Mouse (Mus musculus) intestine, embryonic 15.5 days (tissue): ENCODE measurements around the gene Olfr1351. TPM values are rescaled to one million over a fixed set of nuclear protein-coding genes. Genes with fewer than 3 reads are reported as not detected.
"Not testable (repeated sequence)": the region's sequence is repeated elsewhere in the genome, so short reads cannot be mapped to it uniquely, and the experiment has no call there.

ENCODE experiments used
- ATAC-seq: fragments of 200-750 bp; cut with Nextera tagmentation; 2 replicates; pipeline ENCODE4 v1.8.0; 2017; ENCODE audit warnings: moderate TSS enrichment, moderate library complexity
- H3K27ac ChIP-seq: fragments of 300-500 bp; sonication (generic); 2 replicates; pipeline ENCODE4 v1.5.1; 2015; ENCODE audit warnings: mild to moderate bottlenecking, inconsistent platforms
- H3K27me3 ChIP-seq: fragments of 300-500 bp; sonication (generic); replicated peaks from 2 replicates; pipeline ENCODE4 v1.6.1; 2015; ENCODE audit warnings: inconsistent platforms
- H3K36me3 ChIP-seq: fragments of 300-500 bp; sonication (generic); 2 replicates; pipeline ENCODE4 v1.6.1; 2015; ENCODE audit warnings: inconsistent platforms
- H3K4me1 ChIP-seq: fragments of 300-500 bp; sonication (generic); replicated peaks from 2 replicates; pipeline ENCODE4 v1.6.1; 2015; ENCODE audit warnings: inconsistent platforms
- H3K4me2 ChIP-seq: fragments of 300-500 bp; sonication (generic); replicated peaks from 2 replicates; pipeline ENCODE4 v1.6.1; 2015; ENCODE audit warnings: mild to moderate bottlenecking, inconsistent platforms
- H3K4me3 ChIP-seq: fragments of 300-500 bp; sonication (generic); replicated peaks from 2 replicates; pipeline ENCODE4 v1.5.1; 2015; ENCODE audit warnings: inconsistent platforms
- H3K9ac ChIP-seq: fragments of 300-500 bp; sonication (generic); 2 replicates; pipeline ENCODE4 v1.6.1; 2015; ENCODE audit warnings: inconsistent platforms
- H3K9me3 ChIP-seq: fragments of 300-500 bp; sonication (generic); 2 replicates; pipeline ENCODE4 v1.6.1; 2016; ENCODE audit warnings: inconsistent platforms
- WGBS: fragments of 180-500 bp; shearing (Covaris S2); methylation state at CpG from one replicate; pipeline ENCODE4 v1.1.7; 2015; 5-methylcytosine and 5-hydroxymethylcytosine counted together
- polyA plus RNA-seq: library from polyadenylated mRNA; unstranded; fragments of >200 nt; fragmentation: Nextera tagmentation; extraction: Ambion mirVana; gene quantifications from 2 replicates; pipeline ENCODE4 v1.2.1, GENCODE M21; 2015

Olfr1351 gene
- polyA plus RNA-seq: not detected in 2 replicates

GRCm38 (mm10) chr10:79012172-79012571 is at the start of gene Olfr1351:
Gene Olfr1351, plus strand, starts transcription at chr10:79012472.
- no peak within 1 kb of the TSS for H3K9ac ChIP-seq
- H3K4me2 ChIP-seq: no peak within 1 kb of the TSS
- no peak for ATAC-seq
- no peak within 1 kb of the TSS for H3K4me3 ChIP-seq
- H3K4me1 ChIP-seq: no peaks in the 10 kb centered on the region
- no peak within 1 kb of the TSS for H3K27ac ChIP-seq
- no peaks in the 10 kb centered on the region for H3K9me3 ChIP-seq
- WGBS: 59% methylated on average over 1 of the region's 1 CpGs
- H3K36me3 ChIP-seq: no peaks in the 10 kb centered on the region
- no peaks in the 10 kb centered on the region for H3K27me3 ChIP-seq

GRCm38 (mm10) chr10:78963009-78963408 is 49.3 kb upstream of the Olfr1351 start, which contains the start of gene Olfr1353:
Gene Olfr1353, plus strand, starts transcription at chr10:78963309.
- not testable (repeated sequence) for ATAC-seq, H3K36me3 ChIP-seq, H3K27ac ChIP-seq, H3K27me3 ChIP-seq, H3K9me3 ChIP-seq, H3K4me1 ChIP-seq, H3K4me3 ChIP-seq, H3K4me2 ChIP-seq, H3K9ac ChIP-seq

- H3K27ac ChIP-seq: no peak within 1 kb of the TSS
- no peak within 1 kb of the TSS for H3K9ac ChIP-seq
- H3K4me2 ChIP-seq: no peak within 1 kb of the TSS
- H3K4me1 ChIP-seq: no peaks in the 10 kb centered on the region
- H3K36me3 ChIP-seq: no peaks in the 10 kb centered on the region
- no peaks in the 10 kb centered on the region for H3K9me3 ChIP-seq
- no peak for ATAC-seq
- no peak within 1 kb of the TSS for H3K4me3 ChIP-seq
- H3K27me3 ChIP-seq: no peaks in the 10 kb centered on the region
Observed at GRCm38 (mm10) chr10:78980750-78981149, 31.5 kb upstream of the Olfr1351 start, which contains the start of gene Olfr1352. Gene Olfr1352, plus strand, starts transcription at chr10:78981050.

- no peak within 1 kb of the TSS for H3K27ac ChIP-seq
- no peaks in the 10 kb centered on the region for H3K27me3 ChIP-seq
- H3K4me2 ChIP-seq: no peak within 1 kb of the TSS
- H3K4me1 ChIP-seq: no peaks in the 10 kb centered on the region
- H3K36me3 ChIP-seq: no peaks in the 10 kb centered on the region
- no peak for ATAC-seq
- no peak within 1 kb of the TSS for H3K9ac ChIP-seq
- no peak within 1 kb of the TSS for H3K4me3 ChIP-seq
- H3K9me3 ChIP-seq: no peaks in the 10 kb centered on the region
Observed at GRCm38 (mm10) chr10:79028441-79028840, 16.2 kb downstream of the Olfr1351 start, which contains the start of gene Olfr57. Gene Olfr57, plus strand, starts transcription at chr10:79028741.

- ATAC-seq, H3K27ac ChIP-seq, H3K4me3 ChIP-seq, H3K36me3 ChIP-seq, H3K9me3 ChIP-seq, H3K9ac ChIP-seq, H3K27me3 ChIP-seq, H3K4me1 ChIP-seq, H3K4me2 ChIP-seq: not testable (repeated sequence)
- 85% methylated on average over 2 of the region's 2 CpGs for WGBS
Observed at GRCm38 (mm10) chr10:79042457-79042856, 30.2 kb downstream of the Olfr1351 start.

GRCm38 (mm10) chr10:79057370-79057769 is 45.1 kb downstream of the Olfr1351 start:
- 64% methylated on average over 3 of the region's 3 CpGs for WGBS
- H3K4me1 ChIP-seq, ATAC-seq: not testable (repeated sequence)

More at GRCm38 (mm10) chr10:79057370-79057769, 45.1 kb downstream of the Olfr1351 start:
- not testable (repeated sequence) for H3K4me2 ChIP-seq, H3K27me3 ChIP-seq, H3K9ac ChIP-seq, H3K9me3 ChIP-seq, H3K36me3 ChIP-seq, H3K4me3 ChIP-seq, H3K27ac ChIP-seq

Other genes starting within 250 kb of the Olfr1351 start
- gene Slc1a6, start 232.0 kb upstream of the Olfr1351 start, polyA plus RNA-seq: 1.3 and 1.5 TPM in 2 replicates
- gene Olfr1356, start 160.3 kb upstream of the Olfr1351 start, polyA plus RNA-seq: not detected in 2 replicates
- not detected in 2 replicates for gene Olfr1355, start 136.9 kb upstream of the Olfr1351 start, polyA plus RNA-seq
- gene Olfr1354, start 99.3 kb upstream of the Olfr1351 start, polyA plus RNA-seq: not detected in 2 replicates
- not detected in 2 replicates for gene Olfr8, start 61.8 kb upstream of the Olfr1351 start, polyA plus RNA-seq
- gene Olfr1353, start 49.2 kb upstream of the Olfr1351 start, polyA plus RNA-seq: not detected in 2 replicates
- not detected in 2 replicates for gene Olfr1352, start 31.4 kb upstream of the Olfr1351 start, polyA plus RNA-seq
- gene Olfr57, start 16.3 kb downstream of the Olfr1351 start, polyA plus RNA-seq: not detected in 2 replicates
- 20.4 and 20.9 TPM in 2 replicates for gene 2610008E11Rik, start 85.1 kb downstream of the Olfr1351 start, polyA plus RNA-seq
- gene Vmn2r80, start 136.3 kb downstream of the Olfr1351 start, polyA plus RNA-seq: not detected in 2 replicates
- gene Vmn2r81, start 235.2 kb downstream of the Olfr1351 start, polyA plus RNA-seq: not detected in 2 replicates